Mouse (Mus musculus): Measurements from ENCODE around the gene Lclat1. TPM values are rescaled to one million over a fixed set of nuclear protein-coding genes. Genes with fewer than 3 reads are reported as not detected.
"Not testable (repeated sequence)": the region's sequence is repeated elsewhere in the genome, so short reads cannot be mapped to it uniquely, and the experiment has no call there.

The Lclat1 gene
- total and polyA plus RNA-seq, 3 experiments = 30.2 to 104 (median 100) TPM

GRCm38 (mm10) chr17:73271797-73272600 lies 164.2 kb downstream of the Lclat1 start:
- TF ChIP-seq CTCF (IDR thresholded peaks at IDR 0.05) (no peak), EP300 (IDR thresholded peaks at IDR 0.05; ENCODE audit: insufficient read depth, low read depth, low read length) (no peak), POLR2A (IDR thresholded peaks at IDR 0.05; ENCODE audit: insufficient read depth, low read depth, low read length) (no peak)
- intact Hi-C loops (cut with DNase I) = no loop called here
- 74% methylated on average over 7 of the region's 7 CpGs for WGBS

GRCm38 (mm10) chr17:73273809-73274208 lies 166.0 kb downstream of the Lclat1 start:
- intact Hi-C loops (cut with DNase I) = no loop called here
- DNase-seq = peak in 1 of 2 experiments; percentile 21
- Histone ChIP-seq H3K79me2 (replicated peaks; ENCODE audit: control insufficient read depth, insufficient read depth, low read length) (no peaks in the 10 kb centered on the region), H3K27me3 (ENCODE audit: control insufficient read depth, insufficient read depth, low read length) (no peaks in the 10 kb centered on the region), H3K4me1 (ENCODE audit: control insufficient read depth, insufficient read depth, low read length) (no peaks in the 10 kb centered on the region), H3K36me3 (ENCODE audit: control insufficient read depth, insufficient read depth, low read length) (no peaks in the 10 kb centered on the region), H3K27ac (no peak overlapping the region), H3K4me3 (no peak overlapping the region), H3K9ac (ENCODE audit: low read depth, low read length) (no peak overlapping the region)
- WGBS = 77% methylated on average over 7 of the region's 7 CpGs
- TF ChIP-seq CTCF (IDR thresholded peaks at IDR 0.05) = no peak
- no peak for TF ChIP-seq POLR2A (IDR thresholded peaks at IDR 0.05; ENCODE audit: insufficient read depth, low read depth, low read length)
- no peak for TF ChIP-seq EP300 (IDR thresholded peaks at IDR 0.05; ENCODE audit: insufficient read depth, low read depth, low read length)

More at GRCm38 (mm10) chr17:73271797-73272600, 164.2 kb downstream of the Lclat1 start:
- no peak for DNase-seq
- Histone ChIP-seq H3K36me3 (ENCODE audit: control insufficient read depth, insufficient read depth, low read length) (no peaks in the 10 kb centered on the region), H3K79me2 (replicated peaks; ENCODE audit: control insufficient read depth, insufficient read depth, low read length) (no peaks in the 10 kb centered on the region), H3K27me3 (ENCODE audit: control insufficient read depth, insufficient read depth, low read length) (no peaks in the 10 kb centered on the region), H3K4me3 (no peak overlapping the region), H3K9ac (ENCODE audit: low read depth, low read length) (no peak overlapping the region), H3K27ac (no peak overlapping the region), H3K4me1 (ENCODE audit: control insufficient read depth, insufficient read depth, low read length) (no peaks in the 10 kb centered on the region)

- 84% methylated on average over 10 of the region's 10 CpGs for WGBS
- Histone ChIP-seq H3K27ac (no peak overlapping the region), H3K36me3 (ENCODE audit: control insufficient read depth, insufficient read depth, low read length) (no peaks in the 10 kb centered on the region), H3K27me3 (ENCODE audit: control insufficient read depth, insufficient read depth, low read length) (no peaks in the 10 kb centered on the region), H3K9ac (ENCODE audit: low read depth, low read length) (no peak overlapping the region), H3K79me2 (replicated peaks; ENCODE audit: control insufficient read depth, insufficient read depth, low read length) (no peaks in the 10 kb centered on the region), H3K4me3 (no peak overlapping the region), H3K4me1 (ENCODE audit: control insufficient read depth, insufficient read depth, low read length) (no peaks in the 10 kb centered on the region)
- intact Hi-C loops (cut with DNase I) = no loop called here
- no peak for DNase-seq
- TF ChIP-seq POLR2A (IDR thresholded peaks at IDR 0.05; ENCODE audit: insufficient read depth, low read depth, low read length) (no peak), EP300 (IDR thresholded peaks at IDR 0.05; ENCODE audit: insufficient read depth, low read depth, low read length) (no peak), CTCF (IDR thresholded peaks at IDR 0.05) (no peak)
Measured at GRCm38 (mm10) chr17:73275066-73275465, 167.3 kb downstream of the Lclat1 start.

- Histone ChIP-seq H3K4me1 (ENCODE audit: control insufficient read depth, insufficient read depth, low read length) (no peaks in the 10 kb centered on the region), H3K79me2 (replicated peaks; ENCODE audit: control insufficient read depth, insufficient read depth, low read length) (no peaks in the 10 kb centered on the region), H3K36me3 (ENCODE audit: control insufficient read depth, insufficient read depth, low read length) (no peaks in the 10 kb centered on the region), H3K27me3 (ENCODE audit: control insufficient read depth, insufficient read depth, low read length) (no peaks in the 10 kb centered on the region), H3K27ac (no peak overlapping the region), H3K9ac (ENCODE audit: low read depth, low read length) (no peak overlapping the region), H3K4me3 (no peak overlapping the region)
- TF ChIP-seq POLR2A (IDR thresholded peaks at IDR 0.05; ENCODE audit: insufficient read depth, low read depth, low read length) (no peak), CTCF (IDR thresholded peaks at IDR 0.05) (peak; percentile 25)
- intact Hi-C loops (cut with DNase I) = no loop called here
- WGBS = 93% methylated on average over 4 of the region's 4 CpGs
- DNase-seq = no peak
Measured at GRCm38 (mm10) chr17:73277770-73278169, 170.0 kb downstream of the Lclat1 start.

GRCm38 (mm10) chr17:73282702-73283101 lies 174.9 kb downstream of the Lclat1 start:
- H3K79me2 ChIP-seq (replicated peaks; ENCODE audit: control insufficient read depth, insufficient read depth, low read length); H3K9ac ChIP-seq (ENCODE audit: low read depth, low read length); H3K4me3 ChIP-seq; H3K27ac ChIP-seq; intact Hi-C loops (cut with DNase I); H3K4me1 ChIP-seq (ENCODE audit: control insufficient read depth, insufficient read depth, low read length); H3K36me3 ChIP-seq (ENCODE audit: control insufficient read depth, insufficient read depth, low read length); H3K27me3 ChIP-seq (ENCODE audit: control insufficient read depth, insufficient read depth, low read length); DNase-seq: not testable (repeated sequence)
- 41% methylated on average over 6 of the region's 6 CpGs for whole genome bisulfite sequencing

- WGBS = 38% methylated on average over 2 of the region's 2 CpGs
- TF ChIP-seq EP300 (IDR thresholded peaks at IDR 0.05; ENCODE audit: insufficient read depth, low read depth, low read length) (no peak), CTCF (IDR thresholded peaks at IDR 0.05) (no peak), POLR2A (IDR thresholded peaks at IDR 0.05; ENCODE audit: insufficient read depth, low read depth, low read length) (no peak)
- H3K36me3 ChIP-seq (ENCODE audit: control insufficient read depth, insufficient read depth, low read length) = no peaks in the 10 kb centered on the region
- H3K79me2 ChIP-seq (replicated peaks; ENCODE audit: control insufficient read depth, insufficient read depth, low read length) = no peaks in the 10 kb centered on the region
- H3K4me1 ChIP-seq (ENCODE audit: control insufficient read depth, insufficient read depth, low read length) = no peaks in the 10 kb centered on the region
- H3K4me3 ChIP-seq = no peak overlapping the region
- no peak overlapping the region for H3K9ac ChIP-seq (ENCODE audit: low read depth, low read length)
- H3K27ac ChIP-seq = no peak overlapping the region
- DNase-seq = no peak
- 0 out of 2 replicates have a peak, but pooled peaks cover 1% of the 10 kb centered on the region for H3K27me3 ChIP-seq (ENCODE audit: control insufficient read depth, insufficient read depth, low read length)
- intact Hi-C loops (cut with DNase I) = no loop called here
Measured at GRCm38 (mm10) chr17:73284301-73284700, 176.5 kb downstream of the Lclat1 start.

Other genes starting within 250 kb of the Lclat1 start
- gene Lbh, start 189.7 kb upstream of the Lclat1 start, total RNA-seq (2021) = 100 to 1,000 TPM; 354 to 451 TPM
- 522 and 708 TPM in 2 replicates for gene Lbh, start 189.7 kb upstream of the Lclat1 start, polyA plus RNA-seq (2012; rRNA removed)

Measured in heart, adult 2 months (tissue).